Mouse (Mus musculus) small intestine, adult 2 months (tissue): ENCODE measurements around the gene Fam131b.

Experiments
- CTCF ChIP-seq: fragments of 200-500 bp; IDR thresholded peaks from 2 replicates; pipeline ENCODE4 v1.5.1; 2012; ENCODE audit warnings: low read depth, mild to moderate bottlenecking, control low read depth, inconsistent platforms, low read length, moderate library complexity, mixed read lengths; ENCODE audit not compliant: insufficient replicate concordance, insufficient read length; ENCODE audit errors: extremely low read depth
- POLR2A ChIP-seq: fragments of 200-500 bp; IDR thresholded peaks from 2 replicates; pipeline ENCODE4 v1.6.1; 2012; ENCODE audit warnings: low read depth, mild to moderate bottlenecking, control low read depth, inconsistent platforms, low read length, moderate library complexity

DNA sequence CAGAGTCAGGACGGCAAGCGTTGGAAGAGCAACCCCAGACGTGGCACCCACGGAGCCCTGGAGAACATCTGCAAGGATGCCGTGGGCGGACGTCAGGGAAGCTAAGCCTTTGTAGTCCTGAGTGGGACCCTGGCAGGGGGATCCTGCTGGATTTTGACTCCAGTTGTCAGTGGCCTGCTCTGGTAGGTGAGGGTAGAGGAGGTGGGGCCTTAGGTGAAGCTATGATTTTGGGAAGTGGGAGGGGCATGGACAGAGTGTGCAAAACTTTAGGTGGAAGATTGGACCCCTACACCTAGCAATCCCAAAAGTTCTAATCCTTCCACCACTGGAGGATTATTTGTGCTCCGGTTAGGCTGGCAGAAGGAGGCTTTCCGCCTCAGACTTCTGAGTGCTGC is 48.0 kb upstream of the Fam131b start:
- TF ChIP-seq POLR2A (no peak), CTCF (no peak)
